Mouse (Mus musculus) limb, embryonic 15.5 days (tissue): Measurements from ENCODE around the gene Cfap77. TPM values are rescaled to one million over a fixed set of nuclear protein-coding genes. Genes with fewer than 3 reads are reported as not detected.

Source experiments
- ATAC-seq: fragments of 200-750 bp; cut with Nextera tagmentation; 2 replicates; pipeline ENCODE4 v1.8.0; 2017; ENCODE audit warnings: low read depth, moderate TSS enrichment; ENCODE audit not compliant: insufficient number of reproducible peaks, low FRiP score, low TSS enrichment
- H3K27ac ChIP-seq: fragments of 300-500 bp; sonication (generic); 2 replicates; pipeline ENCODE4 v1.5.1; 2015; ENCODE audit warnings: moderate library complexity, mild to moderate bottlenecking, inconsistent platforms
- H3K27me3 ChIP-seq: fragments of 300-500 bp; sonication (generic); 2 replicates; pipeline ENCODE4 v1.6.1; 2015; ENCODE audit warnings: inconsistent platforms
- H3K36me3 ChIP-seq: fragments of 300-500 bp; sonication (generic); 2 replicates; pipeline ENCODE4 v1.6.1; 2015; ENCODE audit warnings: inconsistent platforms
- H3K4me1 ChIP-seq: fragments of 300-500 bp; sonication (generic); 2 replicates; pipeline ENCODE4 v1.6.1; 2015; ENCODE audit warnings: inconsistent platforms
- H3K4me2 ChIP-seq: fragments of 300-500 bp; sonication (generic); 2 replicates; pipeline ENCODE4 v1.6.1; 2015; ENCODE audit warnings: mild to moderate bottlenecking, inconsistent platforms
- H3K4me3 ChIP-seq: fragments of 300-500 bp; sonication (generic); 2 replicates; pipeline ENCODE4 v1.5.1; 2015; ENCODE audit warnings: mild to moderate bottlenecking, inconsistent platforms
- H3K9ac ChIP-seq: fragments of 300-500 bp; sonication (generic); 2 replicates; pipeline ENCODE4 v1.6.1; 2015; ENCODE audit warnings: inconsistent platforms
- H3K9me3 ChIP-seq: fragments of 300-500 bp; sonication (generic); 2 replicates; pipeline ENCODE4 v1.6.1; 2016; ENCODE audit warnings: inconsistent platforms
- WGBS: fragments of 180-500 bp; shearing (Covaris S2); methylation state at CpG from one replicate; pipeline ENCODE4 v1.1.7; 2015; 5-methylcytosine and 5-hydroxymethylcytosine counted together
- polyA plus RNA-seq: library from polyadenylated mRNA; unstranded; fragments of >200 nt; fragmentation: Nextera tagmentation; extraction: Ambion mirVana; gene quantifications from 2 replicates; pipeline ENCODE4 v1.2.1, GENCODE M21; 2015

Cfap77 gene
- polyA plus RNA-seq, 1 experiment from 2014 or later: 0.29 TPM

- no peak overlapping the region for H3K4me2 ChIP-seq
- H3K27me3 ChIP-seq: peaks cover 88% of the 10 kb centered on the region
- H3K4me1 ChIP-seq: no peaks in the 10 kb centered on the region
- H3K9ac ChIP-seq: no peak overlapping the region
- no peaks in the 10 kb centered on the region for H3K9me3 ChIP-seq
- H3K36me3 ChIP-seq: no peaks in the 10 kb centered on the region
- no peak overlapping the region for H3K4me3 ChIP-seq
- H3K27ac ChIP-seq: no peak overlapping the region
- WGBS: 42% methylated on average over 8 of the region's 8 CpGs
- ATAC-seq: no peak
Observed at GRCm38 (mm10) chr2:29041477-29041768, 13.4 kb downstream of the Cfap77 start.

DNA sequence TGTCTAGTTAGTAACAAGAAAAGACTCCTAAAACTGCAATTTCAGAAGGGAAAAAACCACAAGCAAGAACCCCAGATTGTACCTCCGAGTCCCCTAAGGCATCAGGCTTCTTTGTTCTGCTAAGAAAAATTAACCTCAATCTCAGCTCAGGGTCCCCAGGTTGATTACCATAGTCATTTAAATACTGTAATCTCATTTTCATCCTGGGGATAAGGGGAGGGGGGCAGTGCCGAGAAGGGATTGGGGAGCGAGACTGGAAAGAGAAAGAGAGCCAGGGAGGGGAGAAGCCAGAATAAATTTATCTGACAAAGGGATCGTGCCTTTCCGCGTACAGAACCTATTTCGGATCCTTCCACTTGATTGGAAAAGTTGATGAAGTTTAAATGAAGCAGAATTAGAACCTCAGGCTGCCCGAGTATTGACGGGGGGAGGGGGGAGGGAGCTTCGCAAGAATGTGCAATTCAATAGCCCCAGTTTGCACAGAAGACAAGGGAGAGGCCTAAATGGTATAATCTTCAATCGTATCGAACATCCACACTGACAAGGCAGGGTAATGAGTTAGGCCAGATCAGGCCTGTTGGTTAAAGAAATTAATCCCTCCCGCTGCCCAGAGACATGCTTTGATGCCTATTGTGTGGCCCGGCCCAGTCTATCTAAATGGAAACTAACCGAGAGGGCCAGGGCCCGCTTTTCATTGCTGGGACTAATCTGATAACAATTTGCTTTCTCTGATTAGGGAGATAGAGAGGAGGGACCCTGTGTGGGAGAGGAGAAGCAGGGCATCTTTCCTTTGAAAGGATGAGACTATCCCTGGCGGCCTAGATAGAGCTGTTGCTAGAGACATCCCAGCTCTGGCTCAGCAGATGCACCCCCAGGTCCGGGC lies 14.0 kb downstream of the Cfap77 start:
- H3K4me1 ChIP-seq: no peaks in the 10 kb centered on the region
- H3K9me3 ChIP-seq: no peaks in the 10 kb centered on the region
- no peak for ATAC-seq
- H3K36me3 ChIP-seq: no peaks in the 10 kb centered on the region
- H3K27ac ChIP-seq: no peak overlapping the region
- H3K9ac ChIP-seq: no peak overlapping the region
- no peak overlapping the region for H3K4me3 ChIP-seq
- WGBS: 16% methylated on average over 18 of the region's 18 CpGs
- H3K27me3 ChIP-seq: peaks cover 86% of the 10 kb centered on the region
- no peak overlapping the region for H3K4me2 ChIP-seq

- H3K4me1 ChIP-seq: no peaks in the 10 kb centered on the region
- no peak for ATAC-seq
- peaks cover 78% of the 10 kb centered on the region for H3K27me3 ChIP-seq
- no peak overlapping the region for H3K9ac ChIP-seq
- H3K9me3 ChIP-seq: no peaks in the 10 kb centered on the region
- no peak overlapping the region for H3K27ac ChIP-seq
- no peak overlapping the region for H3K4me3 ChIP-seq
- H3K36me3 ChIP-seq: no peaks in the 10 kb centered on the region
- no peak overlapping the region for H3K4me2 ChIP-seq
- 24% methylated on average over 5 of the region's 5 CpGs for WGBS
Observed at GRCm38 (mm10) chr2:29039741-29040140, 15.1 kb downstream of the Cfap77 start.

DNA sequence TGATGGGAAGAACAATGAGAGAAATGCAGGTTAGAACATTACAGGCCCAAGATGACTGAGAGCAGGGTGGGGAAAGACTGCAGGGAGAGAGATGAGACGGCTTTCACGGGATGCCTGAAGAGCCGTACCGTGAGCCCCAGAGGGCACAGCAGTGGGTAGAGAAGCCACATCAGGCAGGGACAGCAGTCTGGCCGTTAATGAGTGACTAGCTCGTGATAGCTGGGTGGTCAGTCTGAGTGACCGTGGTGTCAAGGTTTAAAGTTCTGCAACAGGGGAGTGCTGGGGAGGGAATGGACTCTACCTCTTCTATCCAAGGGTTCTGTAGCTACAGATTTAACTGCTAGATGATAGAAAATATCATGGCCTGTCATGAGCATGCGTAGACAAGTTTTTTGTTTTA lies 19.2 kb downstream of the Cfap77 start:
- H3K36me3 ChIP-seq: no peaks in the 10 kb centered on the region
- no peak overlapping the region for H3K4me3 ChIP-seq
- H3K27me3 ChIP-seq: peaks cover 40% of the 10 kb centered on the region
- H3K9ac ChIP-seq: no peak overlapping the region
- 60% methylated on average over 8 of the region's 8 CpGs for WGBS
- H3K4me2 ChIP-seq: no peak overlapping the region
- no peaks in the 10 kb centered on the region for H3K9me3 ChIP-seq
- no peak for ATAC-seq
- H3K27ac ChIP-seq: no peak overlapping the region
- no peaks in the 10 kb centered on the region for H3K4me1 ChIP-seq

GRCm38 (mm10) chr2:29034542-29035475 lies 20.1 kb downstream of the Cfap77 start:
- WGBS: 65% methylated on average over 20 of the region's 20 CpGs
- ATAC-seq: no peak
- H3K27ac ChIP-seq: no peak overlapping the region

DNA sequence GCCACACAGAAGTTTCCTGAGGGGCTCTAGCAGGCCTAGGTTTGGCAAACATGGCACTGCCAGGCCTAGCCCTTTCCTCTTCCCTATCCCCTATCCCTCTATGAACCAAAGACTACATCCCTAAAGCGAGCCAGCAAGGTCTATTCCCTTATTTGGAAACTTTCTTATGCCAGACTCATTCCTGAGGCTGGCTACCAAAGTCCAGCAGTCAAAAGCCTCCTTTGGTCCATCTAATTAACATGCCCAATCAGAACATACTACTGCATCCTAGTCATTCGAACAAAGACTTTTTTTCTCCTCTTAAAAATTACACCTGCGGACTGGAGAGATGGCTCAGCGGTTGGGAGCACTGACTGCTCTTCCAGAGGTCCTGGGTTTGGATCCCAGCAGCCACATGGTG lies 22.9 kb downstream of the Cfap77 start:
- H3K4me2 ChIP-seq: no peak overlapping the region
- ATAC-seq: no peak
- H3K9ac ChIP-seq: no peak overlapping the region
- no peaks in the 10 kb centered on the region for H3K9me3 ChIP-seq
- WGBS: 81% methylated on average over 4 of the region's 4 CpGs
- peaks cover 8% of the 10 kb centered on the region for H3K27me3 ChIP-seq
- H3K4me3 ChIP-seq: no peak overlapping the region
- no peaks in the 10 kb centered on the region for H3K36me3 ChIP-seq
- H3K4me1 ChIP-seq: peaks cover 8% of the 10 kb centered on the region; the same call in 1 of the 2 replicates
- H3K27ac ChIP-seq: no peak overlapping the region

More at GRCm38 (mm10) chr2:29034542-29035475, 20.1 kb downstream of the Cfap77 start:
- no peak overlapping the region for H3K9ac ChIP-seq
- H3K4me2 ChIP-seq: no peak overlapping the region
- no peak overlapping the region for H3K4me3 ChIP-seq
- no peaks in the 10 kb centered on the region for H3K9me3 ChIP-seq
- H3K4me1 ChIP-seq: peaks cover 5% of the 10 kb centered on the region; the same call in 1 of the 2 replicates
- H3K27me3 ChIP-seq: peaks cover 31% of the 10 kb centered on the region
- no peaks in the 10 kb centered on the region for H3K36me3 ChIP-seq

DNA sequence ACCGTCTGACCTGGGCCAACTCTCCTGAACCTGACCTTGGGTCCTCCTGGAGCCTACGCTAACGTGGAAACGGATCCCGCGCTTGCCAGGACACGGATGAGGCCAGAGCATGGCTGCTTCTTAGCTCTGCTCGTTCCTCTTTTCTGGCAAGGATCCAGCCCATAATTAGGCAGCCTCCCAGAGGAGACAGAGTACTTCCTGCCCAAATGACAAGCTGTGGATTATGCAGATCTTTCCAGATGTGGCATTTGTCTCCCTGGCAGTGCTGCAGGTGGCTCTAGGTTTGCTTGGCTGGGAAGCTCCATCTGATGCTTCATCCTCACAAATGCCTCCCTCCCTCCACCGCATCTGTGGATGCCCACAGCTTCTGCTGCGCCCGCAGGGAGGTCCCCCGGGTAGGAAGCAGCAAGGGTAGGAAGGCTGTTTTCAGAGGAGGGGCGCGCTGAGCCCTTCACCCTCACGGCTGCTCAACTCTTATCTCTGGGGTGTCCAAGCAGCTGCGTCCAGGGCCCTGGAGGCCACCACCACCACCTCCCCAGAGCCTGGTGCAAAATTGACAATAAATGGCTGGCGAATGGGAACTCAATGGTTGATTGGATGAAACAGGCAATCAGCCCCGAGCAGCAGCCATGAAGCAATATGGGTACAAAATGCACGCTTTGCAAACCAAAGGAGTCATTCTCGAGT lies 24.7 kb downstream of the Cfap77 start:
- no peaks in the 10 kb centered on the region for H3K9me3 ChIP-seq
- H3K36me3 ChIP-seq: no peaks in the 10 kb centered on the region
- WGBS: 41% methylated on average over 20 of the region's 20 CpGs
- no peaks in the 10 kb centered on the region; the same call in none of the 2 replicates for H3K27me3 ChIP-seq
- no peak overlapping the region for H3K4me2 ChIP-seq
- H3K4me3 ChIP-seq: no peak overlapping the region
- H3K9ac ChIP-seq: no peak overlapping the region
- peaks cover 8% of the 10 kb centered on the region; the same call in 1 of the 2 replicates for H3K4me1 ChIP-seq
- no peak overlapping the region for H3K27ac ChIP-seq
- no peak for ATAC-seq

- H3K9me3 ChIP-seq: no peaks in the 10 kb centered on the region
- peaks cover 8% of the 10 kb centered on the region; the same call in 1 of the 2 replicates for H3K4me1 ChIP-seq
- ATAC-seq: no peak
- no peaks in the 10 kb centered on the region for H3K36me3 ChIP-seq
- peaks cover 20% of the 10 kb centered on the region for H3K27me3 ChIP-seq
- H3K4me3 ChIP-seq: no peak overlapping the region
- 69% methylated on average over 5 of the region's 5 CpGs for WGBS
- no peak overlapping the region for H3K9ac ChIP-seq
- H3K27ac ChIP-seq: no peak overlapping the region
- no peak overlapping the region for H3K4me2 ChIP-seq
Observed at GRCm38 (mm10) chr2:29025284-29025683, 29.6 kb downstream of the Cfap77 start.

GRCm38 (mm10) chr2:29023001-29023400 lies 31.9 kb downstream of the Cfap77 start:
- WGBS: 88% methylated on average over 7 of the region's 7 CpGs
- ATAC-seq: no peak
- no peaks in the 10 kb centered on the region for H3K4me1 ChIP-seq
- no peaks in the 10 kb centered on the region for H3K9me3 ChIP-seq
- no peaks in the 10 kb centered on the region for H3K36me3 ChIP-seq
- peaks cover 25% of the 10 kb centered on the region for H3K27me3 ChIP-seq
- no peak overlapping the region for H3K9ac ChIP-seq
- no peak overlapping the region for H3K4me2 ChIP-seq
- H3K27ac ChIP-seq: no peak overlapping the region
- no peak overlapping the region for H3K4me3 ChIP-seq

- no peaks in the 10 kb centered on the region for H3K9me3 ChIP-seq
- no peak for ATAC-seq
- H3K4me3 ChIP-seq: no peak overlapping the region
- H3K27me3 ChIP-seq: peaks cover 40% of the 10 kb centered on the region
- H3K9ac ChIP-seq: no peak overlapping the region
- no peaks in the 10 kb centered on the region for H3K36me3 ChIP-seq
- no peak overlapping the region for H3K27ac ChIP-seq
- H3K4me1 ChIP-seq: peaks cover 6% of the 10 kb centered on the region; the same call in 1 of the 2 replicates
- H3K4me2 ChIP-seq: no peak overlapping the region
- 43% methylated on average over 17 of the region's 17 CpGs for WGBS
Observed at GRCm38 (mm10) chr2:29021025-29021424, 33.8 kb downstream of the Cfap77 start.

DNA sequence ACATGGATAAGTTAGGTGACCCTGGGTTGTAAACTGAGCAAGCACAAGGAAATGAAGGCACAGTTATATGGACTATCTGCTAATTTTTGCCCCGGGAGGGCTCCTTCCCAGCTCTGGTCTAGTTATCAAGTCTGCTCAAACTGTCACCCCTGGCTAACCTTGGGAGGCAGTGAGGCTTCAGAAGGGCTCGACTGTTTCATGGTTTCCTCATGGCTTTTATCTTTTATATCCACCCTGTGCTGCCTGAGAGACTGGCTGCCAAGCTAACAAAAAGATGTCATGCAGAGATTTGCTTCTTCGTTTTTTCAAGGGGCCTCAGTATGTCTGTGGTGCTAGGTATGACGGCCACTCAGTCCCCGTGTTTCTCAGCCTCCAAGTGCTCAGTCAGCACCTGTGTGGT lies 36.2 kb downstream of the Cfap77 start:
- ATAC-seq: no peak
- Histone ChIP-seq H3K9me3 (no peaks in the 10 kb centered on the region), H3K27ac (no peak overlapping the region), H3K36me3 (no peaks in the 10 kb centered on the region), H3K4me3 (no peak overlapping the region), H3K9ac (no peak overlapping the region), H3K27me3 (peaks cover 54% of the 10 kb centered on the region), H3K4me2 (no peak overlapping the region), H3K4me1 (peaks cover 6% of the 10 kb centered on the region; the same call in 1 of the 2 replicates)
- WGBS: 46% methylated on average over 5 of the region's 5 CpGs
